Mouse (Mus musculus): ENCODE results near the gene Slc29a1. TPM values are rescaled to one million over a fixed set of nuclear protein-coding genes. Genes with fewer than 3 reads are reported as not detected.
A peak's percentile ranks its signal among the peaks of the same experiment; 100 is the strongest.
"Not testable (repeated sequence)": the region's sequence is repeated elsewhere in the genome, so short reads cannot be mapped to it uniquely, and the experiment has no call there.

The Slc29a1 gene
- polyA plus RNA-seq, 1 experiment from 2014 or later = 40.1 TPM

GRCm38 (mm10) chr17:45626577-45627134 lies 27.2 kb upstream of the Slc29a1 start:
- WGBS = 28% methylated on average over 15 of the region's 15 CpGs
- H3K4me2 ChIP-seq = 0 out of 2 replicates have a peak overlapping the region, but pooled peaks have one; percentile 6

GRCm38 (mm10) chr17:45623425-45623824 lies 24.0 kb upstream of the Slc29a1 start:
- H3K4me1 ChIP-seq (replicated peaks); H3K27me3 ChIP-seq; H3K36me3 ChIP-seq; H3K4me2 ChIP-seq; H3K9me3 ChIP-seq; H3K4me3 ChIP-seq; ATAC-seq (ENCODE audit: low read depth); H3K9ac ChIP-seq; H3K27ac ChIP-seq (replicated peaks): not testable (repeated sequence)
- 91% methylated on average over 8 of the region's 8 CpGs for WGBS

More at GRCm38 (mm10) chr17:45626577-45627134, 27.2 kb upstream of the Slc29a1 start:
- Histone ChIP-seq H3K27ac (replicated peaks) (no peak overlapping the region), H3K9me3 (no peaks in the 10 kb centered on the region), H3K9ac (no peak overlapping the region), H3K27me3 (no peaks in the 10 kb centered on the region), H3K4me3 (no peak overlapping the region), H3K4me1 (replicated peaks) (peaks cover 13% of the 10 kb centered on the region), H3K36me3 (no peaks in the 10 kb centered on the region)
- ATAC-seq (ENCODE audit: low read depth) = no peak

- no peak overlapping the region for H3K4me3 ChIP-seq
- H3K4me1 ChIP-seq (replicated peaks) = peaks cover 4% of the 10 kb centered on the region
- peak overlapping the region; percentile 57 for H3K27ac ChIP-seq (replicated peaks)
- 31% methylated on average over 20 of the region's 20 CpGs for WGBS
- H3K9me3 ChIP-seq = no peaks in the 10 kb centered on the region
- H3K4me2 ChIP-seq = peak overlapping the region; percentile 33
- H3K9ac ChIP-seq = no peak overlapping the region
- no peaks in the 10 kb centered on the region for H3K27me3 ChIP-seq
- ATAC-seq (ENCODE audit: low read depth) = no peak
- H3K36me3 ChIP-seq = no peaks in the 10 kb centered on the region
Measured at GRCm38 (mm10) chr17:45619386-45620256, 20.2 kb upstream of the Slc29a1 start.

GRCm38 (mm10) chr17:45618941-45619385 lies 19.6 kb upstream of the Slc29a1 start:
- H3K4me2 ChIP-seq = peak overlapping the region; percentile 33
- 15% methylated on average over 8 of the region's 8 CpGs for WGBS
- peaks cover 4% of the 10 kb centered on the region for H3K4me1 ChIP-seq (replicated peaks)
- H3K9me3 ChIP-seq = no peaks in the 10 kb centered on the region
- no peak overlapping the region for H3K4me3 ChIP-seq
- H3K9ac ChIP-seq = no peak overlapping the region
- no peaks in the 10 kb centered on the region for H3K27me3 ChIP-seq
- H3K27ac ChIP-seq (replicated peaks) = peak overlapping the region; percentile 57
- H3K36me3 ChIP-seq = no peaks in the 10 kb centered on the region
- ATAC-seq (ENCODE audit: low read depth) = no peak

- H3K4me3 ChIP-seq = no peak overlapping the region
- H3K4me1 ChIP-seq (replicated peaks) = peaks cover 4% of the 10 kb centered on the region
- H3K36me3 ChIP-seq = no peaks in the 10 kb centered on the region
- no peak overlapping the region for H3K4me2 ChIP-seq
- ATAC-seq (ENCODE audit: low read depth) = no peak
- no peak overlapping the region for H3K27ac ChIP-seq (replicated peaks)
- no peaks in the 10 kb centered on the region for H3K27me3 ChIP-seq
- H3K9me3 ChIP-seq = no peaks in the 10 kb centered on the region
- H3K9ac ChIP-seq = no peak overlapping the region
- 90% methylated on average over 6 of the region's 6 CpGs for WGBS
Measured at GRCm38 (mm10) chr17:45617655-45618054, 18.2 kb upstream of the Slc29a1 start.

GRCm38 (mm10) chr17:45616679-45617078 lies 17.3 kb upstream of the Slc29a1 start:
- no peaks in the 10 kb centered on the region for H3K36me3 ChIP-seq
- no peak overlapping the region for H3K9ac ChIP-seq
- H3K27me3 ChIP-seq = no peaks in the 10 kb centered on the region
- 91% methylated on average over 3 of the region's 3 CpGs for whole genome bisulfite sequencing
- no peak for ATAC-seq (ENCODE audit: low read depth)
- H3K4me3 ChIP-seq = no peak overlapping the region
- H3K4me2 ChIP-seq = no peak overlapping the region
- no peak overlapping the region for H3K27ac ChIP-seq (replicated peaks)
- no peaks in the 10 kb centered on the region for H3K9me3 ChIP-seq
- H3K4me1 ChIP-seq (replicated peaks) = peaks cover 4% of the 10 kb centered on the region

- no peak overlapping the region for H3K4me2 ChIP-seq
- H3K4me1 ChIP-seq (replicated peaks) = peaks cover 4% of the 10 kb centered on the region
- no peaks in the 10 kb centered on the region for H3K27me3 ChIP-seq
- no peak overlapping the region for H3K9ac ChIP-seq
- H3K9me3 ChIP-seq = no peaks in the 10 kb centered on the region
- H3K27ac ChIP-seq (replicated peaks) = no peak overlapping the region
- 57% methylated on average over 4 of the region's 4 CpGs for WGBS
- no peak for ATAC-seq (ENCODE audit: low read depth)
- no peaks in the 10 kb centered on the region for H3K36me3 ChIP-seq
- H3K4me3 ChIP-seq = no peak overlapping the region
Measured at GRCm38 (mm10) chr17:45616046-45616650, 16.7 kb upstream of the Slc29a1 start.

GRCm38 (mm10) chr17:45612921-45613320 lies 13.5 kb upstream of the Slc29a1 start:
- ATAC-seq (ENCODE audit: low read depth) = no peak
- Histone ChIP-seq H3K4me2 (no peak overlapping the region), H3K9me3 (no peaks in the 10 kb centered on the region), H3K4me3 (no peak overlapping the region), H3K27me3 (no peaks in the 10 kb centered on the region), H3K36me3 (no peaks in the 10 kb centered on the region), H3K4me1 (replicated peaks) (no peaks in the 10 kb centered on the region), H3K27ac (replicated peaks) (no peak overlapping the region), H3K9ac (no peak overlapping the region)
- 85% methylated on average over 7 of the region's 7 CpGs for WGBS

- Histone ChIP-seq H3K4me2 (no peak overlapping the region), H3K36me3 (no peaks in the 10 kb centered on the region), H3K27me3 (no peaks in the 10 kb centered on the region), H3K9me3 (no peaks in the 10 kb centered on the region), H3K4me1 (replicated peaks) (no peaks in the 10 kb centered on the region), H3K27ac (replicated peaks) (no peak overlapping the region), H3K9ac (no peak overlapping the region), H3K4me3 (no peak overlapping the region)
- ATAC-seq (ENCODE audit: low read depth) = no peak
- 82% methylated on average over 8 of the region's 8 CpGs for WGBS
Measured at GRCm38 (mm10) chr17:45612008-45612407, 12.6 kb upstream of the Slc29a1 start.

- no peaks in the 10 kb centered on the region for H3K4me1 ChIP-seq (replicated peaks)
- no peak overlapping the region for H3K9ac ChIP-seq
- WGBS = 46% methylated on average over 5 of the region's 5 CpGs
- H3K4me2 ChIP-seq = no peak overlapping the region
- H3K36me3 ChIP-seq = no peaks in the 10 kb centered on the region
- H3K9me3 ChIP-seq = no peaks in the 10 kb centered on the region
- ATAC-seq (ENCODE audit: low read depth) = no peak
- H3K4me3 ChIP-seq = no peak overlapping the region
- no peak overlapping the region for H3K27ac ChIP-seq (replicated peaks)
- H3K27me3 ChIP-seq = no peaks in the 10 kb centered on the region
Measured at GRCm38 (mm10) chr17:45610144-45610866, 10.9 kb upstream of the Slc29a1 start.

- H3K4me1 ChIP-seq (replicated peaks) = no peaks in the 10 kb centered on the region
- WGBS = 91% methylated on average over 4 of the region's 4 CpGs
- no peaks in the 10 kb centered on the region for H3K9me3 ChIP-seq
- H3K4me3 ChIP-seq = no peak overlapping the region
- no peak for ATAC-seq (ENCODE audit: low read depth)
- H3K9ac ChIP-seq = no peak overlapping the region
- no peak overlapping the region for H3K4me2 ChIP-seq
- no peaks in the 10 kb centered on the region for H3K27me3 ChIP-seq
- H3K36me3 ChIP-seq = no peaks in the 10 kb centered on the region
- no peak overlapping the region for H3K27ac ChIP-seq (replicated peaks)
Measured at GRCm38 (mm10) chr17:45608396-45608795, 9.0 kb upstream of the Slc29a1 start.

Data from neural tube, embryonic 13.5 days (tissue).